Mouse (Mus musculus): Measurements from ENCODE around the gene Mmp10. TPM values are rescaled to one million over a fixed set of nuclear protein-coding genes. Genes with fewer than 3 reads are reported as not detected.

Mmp10 gene
- total RNA-seq (2021) = not detected
- long read RNA-seq, experiment 1 = 0 reads
- long read RNA-seq, experiment 2 = 0 reads

- no peak for DNase-seq
Observed at GRCm38 (mm10) chr9:7502051-7502450, at the start of gene Mmp10. Gene Mmp10 (plus strand): TSS chr9:7502352.

- no peak for DNase-seq
Observed at GRCm38 (mm10) chr9:7453302-7453701, 48.9 kb upstream of the Mmp10 start.

GRCm38 (mm10) chr9:7470262-7470661 is 31.9 kb upstream of the Mmp10 start:
- no peak for DNase-seq

DNA sequence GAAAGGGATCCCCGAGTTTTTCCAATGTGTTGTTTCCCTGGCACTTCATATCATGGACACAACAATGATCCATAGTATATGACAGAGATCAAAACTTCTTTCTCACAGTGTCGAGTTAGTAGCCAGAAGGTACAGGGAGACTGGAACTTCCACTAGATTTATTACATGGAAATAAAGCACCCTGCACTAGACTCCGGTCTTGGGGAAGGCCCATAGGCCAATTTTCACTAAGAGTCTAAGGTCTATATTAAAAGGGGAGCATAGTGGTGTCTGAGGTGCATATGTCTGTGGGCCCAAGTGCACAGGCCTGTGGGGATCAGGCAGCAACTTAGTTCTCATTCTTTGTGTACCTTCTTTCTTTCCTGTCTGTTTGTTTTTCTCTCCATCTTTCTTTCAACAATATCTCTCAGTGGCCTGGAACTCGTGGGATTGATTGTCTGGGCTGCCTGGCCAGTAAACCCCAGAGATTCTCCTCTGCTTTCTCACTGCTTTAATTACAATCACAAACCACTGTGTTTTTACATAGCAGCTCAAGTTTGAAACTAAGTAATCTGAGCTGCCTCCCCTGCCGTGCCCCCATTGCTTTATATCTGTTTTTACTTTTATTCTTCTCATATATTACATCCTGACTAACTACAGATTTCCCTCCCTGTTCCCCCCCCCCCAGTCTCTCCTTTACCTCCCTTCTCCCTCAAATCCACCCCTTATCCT is 18.3 kb upstream of the Mmp10 start:
- DNase-seq = no peak

GRCm38 (mm10) chr9:7501138-7501537 is 1.0 kb upstream of the Mmp10 start:
- no peak for DNase-seq

GRCm38 (mm10) chr9:7507321-7507876 is 5.2 kb downstream of the Mmp10 start:
- DNase-seq = no peak

DNA sequence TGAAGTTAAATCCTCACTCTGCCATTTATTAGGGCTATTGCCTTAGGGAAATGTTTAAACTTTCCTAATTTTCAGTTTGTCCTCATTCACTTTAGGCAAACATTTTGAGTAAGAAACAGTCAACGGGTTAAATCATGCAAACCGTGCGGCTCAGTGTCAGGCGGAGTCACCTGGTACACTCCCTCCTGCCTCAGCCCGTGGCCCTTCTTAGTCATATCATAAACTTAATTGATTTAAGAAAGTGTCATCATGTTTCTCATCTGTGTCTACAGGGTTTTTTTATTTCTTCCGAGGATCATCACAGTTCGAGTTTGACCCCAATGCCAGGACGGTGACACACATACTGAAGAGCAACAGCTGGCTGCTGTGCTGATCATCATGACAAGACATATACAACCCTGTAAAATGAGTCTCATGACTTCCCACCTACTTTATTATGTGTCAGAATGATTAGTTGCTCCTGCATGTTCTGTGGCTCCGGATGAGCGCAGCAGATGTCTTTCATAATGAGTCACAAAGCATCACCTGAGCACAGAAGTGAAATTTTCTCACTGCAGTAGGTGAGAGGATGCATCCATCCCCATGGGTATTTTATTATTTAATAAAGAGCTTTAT is 7.6 kb downstream of the Mmp10 start:
- DNase-seq = no peak

- no peak for DNase-seq
Observed at GRCm38 (mm10) chr9:7517944-7518571, 15.9 kb downstream of the Mmp10 start.

DNA sequence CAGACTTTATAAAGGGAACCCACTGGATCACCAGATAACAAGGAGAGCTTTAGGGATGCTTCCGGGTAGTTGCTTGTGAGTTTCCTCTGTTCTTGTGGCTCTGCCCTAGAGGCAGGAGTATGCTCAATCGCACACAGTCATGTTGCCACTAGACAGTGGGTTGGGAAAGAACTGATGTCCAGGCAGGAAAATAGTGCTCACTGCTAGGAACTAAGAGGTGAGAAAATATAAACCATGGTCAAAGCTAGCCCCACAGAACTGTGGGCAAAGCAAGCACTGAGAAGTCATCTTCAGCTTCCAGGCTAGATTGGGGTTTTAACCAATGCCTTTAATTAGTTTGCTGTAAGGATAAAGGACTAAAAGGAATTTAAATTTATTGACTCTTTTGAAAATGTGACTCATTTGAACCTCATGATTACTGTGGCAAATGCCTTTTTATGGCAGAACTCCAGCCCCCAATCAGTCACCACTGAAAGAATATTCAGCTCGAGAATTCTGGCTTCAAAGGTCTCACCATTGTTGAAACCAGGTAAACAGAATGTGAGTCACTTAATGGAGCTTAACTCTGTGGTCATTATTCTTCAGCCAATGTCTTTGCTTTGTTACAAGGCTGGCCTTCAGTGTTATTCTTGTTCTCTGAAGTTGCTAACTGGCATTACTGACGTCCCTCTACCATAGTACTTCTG is 24.2 kb downstream of the Mmp10 start:
- DNase-seq = no peak

DNA sequence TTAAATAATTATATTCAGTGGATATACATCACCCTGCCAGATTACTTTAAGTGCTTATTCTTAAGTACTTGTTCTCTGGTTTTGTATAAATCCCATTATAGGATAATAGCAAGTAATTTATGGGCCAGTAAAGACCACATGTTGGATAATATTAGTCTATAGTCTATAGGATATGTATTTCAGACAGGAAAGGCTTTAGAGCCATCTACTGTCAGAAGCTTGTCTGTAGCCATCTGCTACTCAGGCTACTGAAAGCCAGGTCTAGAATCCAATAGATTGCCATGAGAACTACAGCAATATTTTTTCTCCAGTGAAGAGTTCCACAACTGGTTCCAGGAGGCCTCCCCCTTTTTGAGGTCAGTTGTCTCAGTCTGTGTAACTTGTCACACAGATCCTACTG is 40.6 kb downstream of the Mmp10 start:
- no peak for DNase-seq

DNA sequence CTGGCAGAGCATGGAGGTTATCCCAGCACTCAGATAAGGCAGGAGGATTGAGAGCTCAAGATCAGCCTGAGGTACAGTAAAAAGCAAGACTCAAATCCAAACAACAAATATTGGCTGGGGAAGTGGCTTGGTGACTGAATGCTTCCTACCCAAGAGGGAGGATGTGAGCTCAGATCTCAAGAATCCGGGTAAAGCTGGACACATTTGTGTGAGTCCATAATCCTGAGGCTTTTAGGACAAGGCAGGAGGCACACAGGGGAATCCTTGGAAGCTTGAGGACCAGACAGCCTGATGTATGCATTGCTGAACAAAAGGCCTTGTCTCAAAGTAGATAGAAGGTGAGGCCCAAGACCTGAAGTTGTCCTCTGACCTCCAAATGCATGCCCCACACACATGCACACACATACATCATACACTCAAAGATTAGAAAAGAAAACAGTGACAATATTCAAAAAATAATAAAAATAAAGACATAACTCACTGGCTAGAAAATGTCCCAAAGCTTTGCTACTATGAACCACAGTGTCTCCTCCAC is 42.8 kb downstream of the Mmp10 start:
- no peak for DNase-seq

DNA sequence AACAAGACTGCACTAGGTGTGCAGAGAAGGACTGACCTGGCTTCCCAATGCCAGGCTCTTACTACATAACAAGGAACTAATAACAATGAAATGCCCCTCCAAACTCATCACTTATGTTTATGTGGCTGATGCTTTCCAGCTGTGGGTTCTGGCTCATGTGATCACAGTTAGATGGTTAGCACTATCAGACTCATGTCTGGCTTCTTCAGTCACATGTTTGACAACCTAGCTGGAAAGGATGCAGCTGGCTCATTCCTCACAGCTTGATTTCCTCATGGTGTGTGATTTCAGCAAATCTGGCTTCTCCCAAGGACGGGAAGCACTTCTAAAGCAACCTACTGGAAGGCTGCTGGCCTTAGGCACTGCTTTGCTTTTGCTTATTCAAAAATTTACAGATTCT is 43.3 kb downstream of the Mmp10 start:
- DNase-seq = no peak

- DNase-seq = no peak
Observed at GRCm38 (mm10) chr9:7545920-7546319, 43.8 kb downstream of the Mmp10 start.

DNA sequence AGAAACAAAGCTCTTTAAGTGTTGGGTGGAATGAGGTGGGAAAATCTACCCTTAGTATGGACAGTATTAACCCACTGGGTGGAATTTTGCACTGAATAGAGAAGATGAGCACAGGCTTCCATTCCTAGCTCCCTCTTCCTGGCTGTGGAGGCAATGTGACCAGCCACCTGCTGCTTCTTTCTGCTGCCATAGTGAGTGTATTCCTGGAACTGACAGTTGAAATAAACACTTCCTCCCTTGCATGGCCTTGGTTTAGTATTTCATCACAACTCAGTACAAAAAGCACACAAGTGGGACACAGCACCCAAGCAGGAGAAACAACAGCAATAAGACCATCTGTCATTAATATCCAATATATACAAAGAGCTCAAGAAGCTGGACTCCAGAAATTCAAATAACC is 49.8 kb downstream of the Mmp10 start:
- no peak for DNase-seq

- DNase-seq = no peak
Observed at GRCm38 (mm10) chr9:7553536-7553935, 51.4 kb downstream of the Mmp10 start.

GRCm38 (mm10) chr9:7554382-7554781 is 52.2 kb downstream of the Mmp10 start:
- DNase-seq = no peak

- DNase-seq = no peak
Observed at GRCm38 (mm10) chr9:7558221-7559017, 56.3 kb downstream of the Mmp10 start, which contains the start of gene Mmp8. Gene Mmp8 (plus strand): TSS chr9:7558456.

Data from gastrocnemius, postnatal 25 days (tissue).